Mouse (Mus musculus) splenic B cell, adult 2 months (primary cell): ENCODE results near the gene Mrpl58.

Experiments
- DNase-seq: peaks from one replicate; pipeline ENCODE4 v3.0.0-alpha.2; 2011; ENCODE audit warnings: low read depth, low spot score
- H3K27me3 ChIP-seq: 2 replicates; pipeline ENCODE4 v1.6.1; 2012; ENCODE audit warnings: mild to moderate bottlenecking, low read length, moderate library complexity, mixed read lengths; ENCODE audit not compliant: control insufficient read depth, poor library complexity, insufficient read depth, severe bottlenecking
- H3K36me3 ChIP-seq: 2 replicates; pipeline ENCODE4 v1.6.1; 2012; ENCODE audit warnings: mild to moderate bottlenecking, low read length, moderate library complexity, mixed read lengths; ENCODE audit not compliant: control insufficient read depth, poor library complexity, insufficient read depth, severe bottlenecking

The Mrpl58 gene

DNA sequence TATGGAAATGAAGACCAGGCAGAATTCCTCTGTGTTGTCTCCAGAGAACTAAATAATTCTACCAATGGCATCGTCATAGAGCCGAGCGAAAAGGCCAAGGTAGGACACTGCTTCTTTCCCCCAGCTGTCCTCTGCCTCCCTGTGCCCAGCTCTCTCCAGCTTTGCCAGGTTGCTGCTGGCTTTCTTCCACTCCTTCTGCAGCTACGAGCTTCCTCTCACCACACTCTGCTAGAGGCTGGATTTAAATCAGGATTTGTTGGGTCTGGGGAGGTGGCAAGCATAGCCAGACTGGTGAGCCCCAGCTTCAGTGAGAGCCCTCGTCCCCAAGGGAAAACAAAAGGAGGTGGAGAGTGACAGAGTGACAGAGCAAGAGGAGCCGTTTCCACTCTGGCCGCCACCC lies 25.8 kb downstream of the Mrpl58 start:
- DNase-seq, result no peak
- H3K27me3 ChIP-seq, result no peaks in the 10 kb centered on the region
- peaks cover 4% of the 10 kb centered on the region for H3K36me3 ChIP-seq

DNA sequence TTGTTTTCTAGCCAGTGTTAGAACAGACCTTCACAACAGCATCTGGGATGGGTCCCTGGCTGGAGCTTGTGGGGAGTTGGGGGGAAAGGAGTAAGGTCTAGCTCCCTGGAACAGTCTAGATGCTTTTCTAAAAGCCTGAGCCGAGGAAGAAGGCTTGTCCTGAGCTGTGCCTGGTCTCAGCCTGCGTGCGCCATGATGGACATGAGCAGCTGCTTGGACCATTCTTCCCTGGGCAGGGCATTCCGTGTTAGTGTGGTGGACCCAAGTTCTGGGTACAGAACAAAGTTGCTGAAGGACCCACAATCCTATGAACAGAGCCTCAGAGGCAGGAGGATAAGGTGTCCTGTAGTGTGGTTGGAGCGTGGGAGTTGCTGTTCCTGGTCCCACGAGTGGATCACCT lies 27.0 kb downstream of the Mrpl58 start:
- Histone ChIP-seq H3K27me3 (no peaks in the 10 kb centered on the region), H3K36me3 (peaks cover 4% of the 10 kb centered on the region)
- DNase-seq, result no peak

DNA sequence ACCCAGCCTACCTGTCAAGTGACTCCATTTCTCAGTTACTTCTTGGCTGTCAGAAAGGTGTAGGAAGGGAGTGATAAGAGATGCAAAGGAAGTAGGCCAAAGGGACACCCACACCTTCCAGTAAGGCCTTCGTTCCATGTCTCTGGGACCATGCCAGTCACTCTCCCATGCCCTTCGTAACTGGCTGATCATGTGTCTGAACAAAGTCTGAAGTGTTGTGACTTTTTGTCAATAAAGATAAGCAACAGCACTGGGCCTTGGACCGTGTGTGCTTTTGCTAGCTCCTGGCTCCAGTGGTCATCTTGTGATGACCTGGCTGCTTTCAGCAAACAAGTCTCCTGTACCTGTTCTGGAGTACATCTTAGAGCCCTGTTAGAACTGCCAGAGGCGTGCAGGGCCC lies 29.3 kb downstream of the Mrpl58 start:
- Histone ChIP-seq H3K27me3 (no peaks in the 10 kb centered on the region), H3K36me3 (peaks cover 4% of the 10 kb centered on the region; the same call in 1 of the 2 replicates)
- DNase-seq, result no peak

DNA sequence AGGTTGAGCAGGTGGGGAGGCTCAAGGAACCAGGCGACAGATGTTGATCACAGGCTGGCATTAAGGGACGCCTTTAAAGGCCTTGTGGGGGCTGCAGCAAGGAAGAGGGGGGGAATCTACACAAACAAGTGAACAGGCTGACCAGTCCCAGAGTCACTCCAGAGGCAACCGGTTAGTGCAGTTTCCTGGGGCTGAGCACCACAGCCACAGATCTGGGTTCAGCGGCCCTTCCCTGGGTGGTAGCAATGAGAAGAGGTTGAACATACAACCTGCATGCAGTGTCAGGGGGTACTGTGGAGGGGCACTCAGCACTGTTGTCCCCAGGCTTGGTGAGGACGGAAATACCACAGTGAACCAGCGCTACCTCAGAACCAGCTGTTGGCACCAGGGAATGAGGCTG lies 29.8 kb downstream of the Mrpl58 start:
- DNase-seq, result no peak
- Histone ChIP-seq H3K36me3 (peaks cover 4% of the 10 kb centered on the region; the same call in 1 of the 2 replicates), H3K27me3 (no peaks in the 10 kb centered on the region)

DNA sequence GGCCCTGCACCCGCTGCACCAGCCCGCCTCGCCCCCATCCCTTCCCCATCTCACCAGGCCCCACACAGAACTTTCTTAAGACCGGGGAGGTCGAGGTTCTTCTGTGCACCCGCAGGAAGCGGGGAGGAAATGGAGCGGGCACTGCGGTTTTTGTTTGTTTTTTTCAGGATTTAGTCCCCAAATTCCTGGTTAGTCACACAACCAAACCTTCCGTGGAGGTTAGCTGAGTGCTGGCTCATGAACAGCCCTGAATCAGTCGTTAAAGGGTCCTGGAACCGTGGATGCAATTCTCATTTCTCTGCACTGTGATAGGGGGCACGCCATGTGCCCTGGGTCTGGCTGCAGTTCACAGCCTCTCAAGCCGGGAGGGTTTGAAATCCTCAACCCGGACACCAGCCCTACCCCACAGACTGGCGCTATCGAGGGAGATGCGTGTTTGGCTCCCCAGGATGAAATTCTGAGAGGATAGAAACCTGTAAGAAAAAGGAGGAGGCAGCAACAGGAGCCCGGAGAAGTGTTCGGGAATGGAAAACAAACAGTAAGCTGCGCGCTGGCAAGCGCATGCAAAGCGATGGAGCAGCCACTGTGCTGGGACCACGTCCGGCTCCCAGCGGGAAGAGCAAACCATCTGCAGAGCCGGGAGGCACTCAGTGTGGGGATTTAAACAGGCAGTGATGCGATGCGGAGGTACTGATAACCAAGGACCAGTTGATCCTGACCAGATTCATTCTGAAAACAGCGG lies 32.2 kb downstream of the Mrpl58 start:
- peaks cover 2% of the 10 kb centered on the region; the same call in 1 of the 2 replicates for H3K36me3 ChIP-seq
- no peak for DNase-seq

DNA sequence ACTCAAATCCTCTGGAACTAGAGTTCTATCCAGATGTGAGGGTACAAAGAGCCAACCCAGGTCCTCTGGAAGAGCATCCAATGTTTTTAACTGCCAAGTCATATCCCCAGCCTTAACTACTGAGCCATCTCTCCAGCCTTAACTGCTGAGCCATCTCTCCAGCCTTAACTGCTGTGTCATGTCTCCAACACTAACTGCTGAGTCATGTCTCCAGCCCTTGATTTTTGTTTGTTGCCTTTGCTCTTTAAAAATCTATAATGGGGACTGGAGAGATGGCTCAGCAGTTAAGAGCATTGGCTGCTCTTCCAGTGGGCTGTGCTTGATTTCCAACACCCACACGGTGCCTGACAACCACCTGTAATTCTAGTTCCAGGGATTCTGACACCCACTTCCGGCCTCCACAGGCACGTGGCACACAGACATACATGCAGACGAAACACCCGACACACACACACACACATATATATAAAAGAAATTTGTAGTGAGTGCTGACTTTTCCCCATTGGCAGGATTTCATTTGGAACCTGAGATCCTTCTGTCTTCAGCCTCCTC lies 34.1 kb downstream of the Mrpl58 start:
- Histone ChIP-seq H3K27me3 (no peaks in the 10 kb centered on the region), H3K36me3 (no peaks in the 10 kb centered on the region)
- DNase-seq, result no peak

More for the DNA sequence above, 32.2 kb downstream of the Mrpl58 start:
- H3K27me3 ChIP-seq, result no peaks in the 10 kb centered on the region

DNA sequence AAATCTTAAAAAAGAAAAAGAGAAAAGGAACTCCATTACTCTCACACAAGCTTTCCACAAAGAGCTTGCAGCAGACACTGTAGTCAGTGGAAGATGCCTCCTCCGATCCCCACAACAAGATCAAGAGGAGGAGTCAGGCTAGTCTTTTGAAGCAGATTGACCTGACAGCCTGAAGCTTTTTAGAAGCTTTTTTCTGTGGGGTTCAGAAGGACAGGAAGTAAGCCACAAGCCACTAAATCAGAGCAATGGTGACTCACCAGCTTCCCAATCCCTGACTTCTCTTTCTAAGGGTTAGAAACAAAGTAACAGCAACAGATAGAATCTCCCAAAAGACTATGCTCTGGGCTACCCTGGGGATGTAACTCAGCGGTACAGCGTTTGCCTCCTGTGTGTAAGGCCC lies 35.8 kb downstream of the Mrpl58 start:
- Histone ChIP-seq H3K36me3 (no peaks in the 10 kb centered on the region), H3K27me3 (no peaks in the 10 kb centered on the region)
- DNase-seq, result no peak

DNA sequence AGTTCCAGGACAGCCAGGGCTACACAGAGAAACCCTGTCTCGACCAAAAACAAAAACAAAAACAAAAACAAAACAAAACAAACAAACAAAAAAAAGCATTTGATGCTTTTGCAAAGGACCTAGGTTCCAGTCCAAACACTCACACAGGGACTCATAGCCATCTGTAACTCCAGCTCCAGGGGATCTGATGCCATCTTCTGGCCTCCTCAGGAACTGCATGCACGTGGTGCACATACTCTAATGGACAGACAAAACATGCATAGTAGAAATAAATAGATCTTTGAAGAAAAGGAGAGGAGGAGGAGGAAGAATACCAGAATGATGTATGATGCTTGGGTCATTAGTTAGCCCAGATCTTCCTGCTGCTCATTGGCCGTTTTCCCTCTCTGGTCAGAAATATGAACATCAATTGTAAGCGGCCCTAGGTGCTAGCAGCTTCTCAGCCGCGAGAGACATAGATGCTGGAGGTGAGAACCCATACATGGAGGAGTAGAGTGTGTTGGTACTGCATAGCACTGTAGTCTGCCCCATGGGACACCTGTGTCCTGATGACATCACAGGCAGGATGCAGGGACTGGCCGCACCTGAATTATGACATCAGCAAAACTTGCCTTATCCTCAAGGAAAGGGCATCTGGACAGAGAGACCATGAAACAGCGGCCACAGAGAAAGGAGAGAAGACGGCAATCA lies 36.5 kb downstream of the Mrpl58 start, which contains the start of gene Trim80:
Trim80 (plus strand) TSS at position 640 of the 690 bp plus-strand sequence.
- peak; percentile 21 for DNase-seq
- no peaks in the 10 kb centered on the region for H3K27me3 ChIP-seq
- H3K36me3 ChIP-seq, result no peaks in the 10 kb centered on the region

DNA sequence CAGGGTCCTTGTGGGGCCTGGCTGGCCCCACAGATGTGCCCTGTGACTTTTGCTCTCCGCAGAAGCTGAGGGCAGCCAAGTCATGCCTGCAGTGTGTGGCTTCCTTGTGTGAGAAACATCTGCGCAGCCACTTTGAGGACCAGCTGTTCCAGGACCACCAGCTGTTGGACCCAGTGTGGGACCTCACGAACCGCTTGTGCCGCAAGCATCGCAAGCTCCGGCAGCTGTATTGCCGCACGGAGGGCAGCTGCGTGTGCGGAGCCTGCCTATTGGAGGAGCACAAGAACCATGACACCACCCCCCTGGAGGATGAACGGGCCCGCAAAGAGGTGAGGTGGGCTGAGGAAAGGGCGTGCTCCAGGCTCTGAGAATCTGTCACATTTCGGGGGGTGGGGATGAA lies 37.9 kb downstream of the Mrpl58 start:
- H3K27me3 ChIP-seq, result no peaks in the 10 kb centered on the region
- DNase-seq, result no peak

DNA sequence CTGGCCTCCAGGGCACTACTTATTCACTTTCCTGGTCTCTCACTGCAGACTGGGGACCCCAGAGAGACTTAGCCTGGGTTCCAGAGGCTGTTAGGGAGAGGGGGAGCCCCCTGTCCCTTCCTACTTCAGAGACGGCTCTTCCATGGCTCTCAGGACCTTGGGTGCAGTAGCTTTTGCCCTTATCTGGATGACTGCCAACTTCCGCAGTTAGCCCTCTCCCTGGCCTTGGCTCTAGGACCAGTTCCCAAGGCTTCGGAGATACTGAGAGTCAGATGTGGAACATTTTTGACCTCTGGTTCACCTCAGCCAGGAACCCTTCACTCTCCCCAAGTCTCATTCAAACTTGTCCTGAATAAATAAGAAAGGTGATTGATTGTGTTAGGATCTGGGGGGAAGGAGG lies 43.4 kb downstream of the Mrpl58 start:
- Histone ChIP-seq H3K27me3 (no peaks in the 10 kb centered on the region), H3K36me3 (no peaks in the 10 kb centered on the region)
- no peak for DNase-seq

More for the DNA sequence above, 37.9 kb downstream of the Mrpl58 start:
- H3K36me3 ChIP-seq, result no peaks in the 10 kb centered on the region

DNA sequence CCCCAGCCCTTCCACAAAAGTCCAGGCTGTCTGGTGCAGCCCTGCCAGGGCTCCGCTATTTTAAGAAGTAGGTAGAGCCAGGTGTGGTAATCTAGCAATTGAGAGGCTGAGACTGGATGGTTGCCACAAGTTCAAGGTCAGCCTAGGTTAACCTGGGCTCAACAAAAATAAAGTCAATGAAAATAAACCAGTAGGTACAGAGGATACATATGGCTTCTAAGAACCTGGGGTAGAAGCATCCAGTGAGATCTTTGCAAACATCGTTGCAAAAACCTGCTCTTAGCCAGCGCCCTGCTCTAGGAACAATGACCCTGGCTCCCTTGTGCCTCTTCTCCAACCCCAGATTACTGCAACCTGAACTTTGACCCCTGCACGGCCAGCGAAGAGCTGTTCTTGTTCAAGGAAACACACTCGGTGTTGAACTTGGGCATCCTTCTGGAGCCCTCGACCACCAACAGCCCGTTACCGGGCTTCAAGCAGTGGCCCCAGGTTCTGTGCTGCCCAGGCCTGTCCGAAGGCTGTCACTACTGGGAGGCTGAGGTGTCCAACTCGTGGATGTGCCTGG lies 43.9 kb downstream of the Mrpl58 start:
- DNase-seq, result no peak
- Histone ChIP-seq H3K27me3 (no peaks in the 10 kb centered on the region), H3K36me3 (no peaks in the 10 kb centered on the region)

DNA sequence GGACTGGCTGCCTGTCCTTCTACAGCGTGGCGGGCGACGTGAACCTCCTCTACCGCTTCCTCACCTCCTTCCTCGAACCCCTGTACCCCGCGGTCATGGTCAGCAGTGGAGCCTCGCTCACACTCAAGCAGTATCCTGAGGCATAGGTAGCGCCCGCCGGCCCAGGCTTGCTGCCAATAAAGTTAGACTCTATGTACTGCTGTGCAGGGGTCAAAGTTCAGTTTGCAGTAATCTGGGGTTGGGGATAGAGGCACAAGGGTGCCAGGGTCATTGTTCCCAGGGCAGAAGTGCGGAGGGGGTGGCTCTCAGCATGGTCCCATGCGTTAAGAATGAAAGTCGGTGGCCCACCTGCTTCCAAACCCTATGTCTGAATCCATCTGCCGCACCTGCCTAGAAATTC lies 44.5 kb downstream of the Mrpl58 start:
- Histone ChIP-seq H3K36me3 (no peaks in the 10 kb centered on the region), H3K27me3 (no peaks in the 10 kb centered on the region)
- DNase-seq, result no peak

DNA sequence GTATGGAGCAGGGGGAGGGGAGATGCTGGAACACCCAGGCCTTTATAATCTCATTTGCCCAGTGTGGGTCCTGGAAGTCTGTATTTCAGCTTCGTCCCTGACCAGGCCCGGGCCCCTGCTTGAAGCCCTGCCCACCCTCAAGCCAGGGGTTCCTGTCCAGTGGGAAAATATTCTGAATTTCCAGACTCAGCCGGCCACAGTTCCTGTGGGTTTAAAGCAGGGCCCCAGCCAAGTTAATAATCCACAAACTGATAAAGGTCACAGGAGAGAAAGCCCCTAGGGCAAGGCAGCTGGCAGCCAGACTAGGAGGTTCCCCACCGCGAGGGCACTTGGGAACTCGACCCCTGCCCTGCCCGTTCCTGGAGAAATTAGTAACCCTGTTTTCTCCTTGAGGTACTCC lies 45.4 kb downstream of the Mrpl58 start:
- Histone ChIP-seq H3K36me3 (no peaks in the 10 kb centered on the region), H3K27me3 (no peaks in the 10 kb centered on the region)
- no peak for DNase-seq

DNA sequence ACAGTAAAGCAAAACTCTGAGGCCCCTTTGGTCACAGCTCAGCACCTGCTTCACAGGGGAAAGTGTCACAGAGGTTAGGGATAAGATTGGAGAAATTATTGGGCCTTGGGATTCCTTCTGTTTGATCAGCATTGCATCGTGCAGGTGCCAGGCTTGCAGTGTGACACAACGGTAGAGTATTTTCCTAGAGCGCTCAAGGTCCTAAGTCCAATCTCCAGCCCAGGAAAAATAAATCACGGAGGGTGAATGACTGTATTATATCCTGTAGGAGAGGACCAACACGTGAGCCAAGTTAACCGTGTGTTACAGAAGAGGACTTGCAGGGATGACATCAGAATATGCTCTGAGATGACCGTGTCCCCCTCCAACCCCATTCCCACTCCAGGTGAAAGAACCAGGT lies 46.6 kb downstream of the Mrpl58 start:
- H3K36me3 ChIP-seq, result no peaks in the 10 kb centered on the region
- DNase-seq, result no peak

DNA sequence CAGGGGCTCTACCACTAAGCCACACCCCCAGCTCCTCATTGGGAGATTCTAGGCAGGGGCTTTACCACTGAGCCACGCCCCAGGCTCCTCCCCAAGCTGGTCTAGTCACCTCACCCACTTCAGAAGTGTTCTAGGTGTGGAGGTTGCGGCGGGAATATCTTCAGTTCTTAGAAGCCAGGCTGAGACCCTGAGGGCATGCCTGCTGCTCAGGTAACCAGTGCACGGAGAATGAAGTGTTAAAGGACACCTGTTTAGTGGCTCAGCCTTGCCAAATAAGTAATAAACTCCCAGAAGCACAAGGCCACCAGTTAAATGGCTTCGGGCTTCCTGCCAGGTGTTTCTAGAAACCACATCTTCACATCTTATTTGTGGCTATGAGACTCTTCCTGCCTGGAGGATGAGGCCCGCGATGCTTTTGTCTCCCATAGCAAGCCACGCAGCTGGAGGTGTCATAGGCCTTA lies 48.3 kb downstream of the Mrpl58 start:
- Histone ChIP-seq H3K27me3 (no peaks in the 10 kb centered on the region), H3K36me3 (no peaks in the 10 kb centered on the region)
- no peak for DNase-seq

More for the DNA sequence above, 46.6 kb downstream of the Mrpl58 start:
- H3K27me3 ChIP-seq, result no peaks in the 10 kb centered on the region
